Mouse (Mus musculus): ENCODE measurements around the gene Cldn13. TPM values are rescaled to one million over a fixed set of nuclear protein-coding genes. Genes with fewer than 3 reads are reported as not detected.

Gene Cldn13
- polyA plus RNA-seq, 1 experiment from 2014 or later, result 10.0 TPM

- Histone ChIP-seq H3K27me3 (replicated peaks) (no peaks in the 10 kb centered on the region), H3K4me1 (replicated peaks) (peaks cover 17% of the 10 kb centered on the region), H3K4me3 (no peak overlapping the region), H3K9ac (no peak overlapping the region), H3K4me2 (no peak overlapping the region), H3K27ac (ENCODE audit: poor library complexity, severe bottlenecking) (no peak overlapping the region), H3K9me3 (replicated peaks) (no peaks in the 10 kb centered on the region), H3K36me3 (no peaks in the 10 kb centered on the region)
- WGBS, result 67% methylated on average over 5 of the region's 5 CpGs
- ATAC-seq (ENCODE audit: insufficient number of reproducible peaks, low FRiP score), result no peak
Observed at GRCm38 (mm10) chr5:134868506-134868905, 46.8 kb downstream of the Cldn13 start.

DNA sequence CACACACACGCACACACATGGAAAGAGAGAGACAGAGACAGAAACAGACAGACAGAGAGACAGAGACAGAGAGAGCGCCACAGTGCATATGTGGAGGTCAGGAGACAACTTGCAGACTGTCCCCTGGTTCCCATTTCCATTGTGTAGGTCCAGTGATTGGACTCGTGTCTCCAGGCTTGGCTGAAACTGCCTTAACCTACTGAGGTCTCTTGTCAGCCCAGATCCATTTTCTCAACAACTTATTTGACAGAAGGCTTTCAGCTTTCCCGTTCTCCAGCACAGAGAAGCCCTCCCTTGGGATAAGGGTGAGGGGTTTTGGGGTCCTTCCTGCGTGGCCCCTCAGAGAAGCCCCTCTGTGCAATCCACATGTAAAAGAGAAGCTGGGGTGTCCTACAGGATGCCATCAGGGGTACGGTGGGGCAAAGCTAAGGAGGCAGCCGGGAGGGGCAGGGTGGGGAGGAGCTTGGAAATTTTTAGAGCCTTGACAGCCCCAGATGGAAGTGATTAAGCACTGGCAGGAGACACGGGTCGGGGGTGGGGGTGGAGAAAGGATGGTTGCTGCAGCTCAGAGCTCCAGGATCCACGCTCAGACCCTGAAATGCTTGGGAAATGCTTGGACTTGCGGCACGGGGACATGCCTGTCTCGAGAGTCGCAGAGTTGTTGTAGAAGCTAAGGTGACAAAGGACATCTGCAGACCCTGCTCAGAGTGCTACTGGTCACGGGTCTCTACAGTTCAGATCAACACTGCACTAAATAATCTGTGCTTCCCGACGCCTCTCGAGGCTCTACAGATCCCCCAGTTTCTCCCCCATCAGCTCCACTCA is 47.8 kb downstream of the Cldn13 start:
- Histone ChIP-seq H3K4me2 (peak overlapping the region; percentile 23), H3K27ac (ENCODE audit: poor library complexity, severe bottlenecking) (no peak overlapping the region), H3K36me3 (no peaks in the 10 kb centered on the region), H3K4me1 (replicated peaks) (peaks cover 17% of the 10 kb centered on the region), H3K9ac (no peak overlapping the region), H3K9me3 (replicated peaks) (no peaks in the 10 kb centered on the region), H3K27me3 (replicated peaks) (no peaks in the 10 kb centered on the region), H3K4me3 (no peak overlapping the region)
- no peak for ATAC-seq (ENCODE audit: insufficient number of reproducible peaks, low FRiP score)
- WGBS, result 29% methylated on average over 18 of the region's 18 CpGs

DNA sequence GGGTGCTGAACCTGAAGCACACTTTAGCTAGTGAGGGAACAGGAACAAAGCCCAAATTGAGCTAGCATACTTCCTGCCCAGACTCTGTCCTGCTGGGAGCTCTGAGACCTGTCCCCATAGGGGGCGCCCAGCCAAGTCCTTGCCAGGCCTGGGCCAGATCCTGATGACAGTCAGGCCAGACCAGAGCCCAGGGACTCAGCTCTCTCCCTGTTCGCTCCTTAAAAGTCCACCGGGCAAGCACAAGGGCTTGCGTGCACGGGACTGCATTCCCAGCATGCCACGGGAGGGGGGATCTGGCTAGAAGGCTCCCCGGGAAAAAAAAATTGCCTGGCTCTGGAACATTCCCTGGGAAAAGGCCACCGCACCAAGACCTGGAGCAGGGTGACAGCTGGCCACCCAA is 50.2 kb downstream of the Cldn13 start:
- H3K27ac ChIP-seq (ENCODE audit: poor library complexity, severe bottlenecking), result peak overlapping the region; percentile 24; the same call in 1 of the 2 replicates
- H3K27me3 ChIP-seq (replicated peaks), result no peaks in the 10 kb centered on the region
- H3K4me2 ChIP-seq, result no peak overlapping the region
- no peak overlapping the region for H3K9ac ChIP-seq
- ATAC-seq (ENCODE audit: insufficient number of reproducible peaks, low FRiP score), result no peak; the same call in 1 of the 2 replicates
- no peaks in the 10 kb centered on the region for H3K9me3 ChIP-seq (replicated peaks)
- H3K4me3 ChIP-seq, result no peak overlapping the region
- H3K4me1 ChIP-seq (replicated peaks), result peaks cover 21% of the 10 kb centered on the region
- WGBS, result 34% methylated on average over 8 of the region's 8 CpGs
- H3K36me3 ChIP-seq, result no peaks in the 10 kb centered on the region

Other genes with a start within 250 kb of the Cldn13 start
- 3.4 and 4.4 TPM in 2 replicates for gene Limk1, start 226.9 kb downstream of the Cldn13 start, polyA plus RNA-seq (2016; fragmentation: Nextera tagmentation; extraction: Ambion mirVana)
- gene Eln, start 168.2 kb downstream of the Cldn13 start, polyA plus RNA-seq (2016; fragmentation: Nextera tagmentation; extraction: Ambion mirVana), result 147 and 150 TPM in 2 replicates
- not detected in 2 replicates for gene Tmem270, start 8.8 kb downstream of the Cldn13 start, polyA plus RNA-seq (2016; fragmentation: Nextera tagmentation; extraction: Ambion mirVana)
- 8.6 and 11.1 TPM in 2 replicates for gene Mettl27, start 16.8 kb upstream of the Cldn13 start, polyA plus RNA-seq (2016; fragmentation: Nextera tagmentation; extraction: Ambion mirVana)
- 1.0 and 1.1 TPM in 2 replicates for gene Cldn4, start 31.4 kb upstream of the Cldn13 start, polyA plus RNA-seq (2016; fragmentation: Nextera tagmentation; extraction: Ambion mirVana)
- gene Cldn3, start 70.7 kb upstream of the Cldn13 start, polyA plus RNA-seq (2016; fragmentation: Nextera tagmentation; extraction: Ambion mirVana), result 2.5 and 3.2 TPM in 2 replicates
- gene Abhd11, start 93.6 kb upstream of the Cldn13 start, polyA plus RNA-seq (2016; fragmentation: Nextera tagmentation; extraction: Ambion mirVana), result 58.1 and 58.3 TPM in 2 replicates
- 12.1 and 13.3 TPM in 2 replicates for gene Stx1a, start 108.0 kb upstream of the Cldn13 start, polyA plus RNA-seq (2016; fragmentation: Nextera tagmentation; extraction: Ambion mirVana)
- 25.0 and 28.4 TPM in 2 replicates for gene Dnajc30, start 148.7 kb upstream of the Cldn13 start, polyA plus RNA-seq (2016; fragmentation: Nextera tagmentation; extraction: Ambion mirVana)
- 63.6 and 68.5 TPM in 2 replicates for gene Bud23, start 149.4 kb upstream of the Cldn13 start, polyA plus RNA-seq (2016; fragmentation: Nextera tagmentation; extraction: Ambion mirVana)
- gene Vps37d, start 162.7 kb upstream of the Cldn13 start, polyA plus RNA-seq (2016; fragmentation: Nextera tagmentation; extraction: Ambion mirVana), result 4.4 and 4.7 TPM in 2 replicates
- 0.59 and 1.0 TPM in 2 replicates for gene Mlxipl, start 174.4 kb upstream of the Cldn13 start, polyA plus RNA-seq (2016; fragmentation: Nextera tagmentation; extraction: Ambion mirVana)
- 26.8 and 27.2 TPM in 2 replicates for gene Tbl2, start 234.1 kb upstream of the Cldn13 start, polyA plus RNA-seq (2016; fragmentation: Nextera tagmentation; extraction: Ambion mirVana)

Measured in heart, embryonic 12.5 days (tissue).